Mouse (Mus musculus) embryonic fibroblast, embryonic 13.5 days (primary cell): ENCODE data around the gene Setdb2. TPM values are rescaled to one million over a fixed set of nuclear protein-coding genes. Genes with fewer than 3 reads are reported as not detected.
"Not testable (repeated sequence)": the region's sequence is repeated elsewhere in the genome, so short reads cannot be mapped to it uniquely, and the experiment has no call there.

Experiments
- H3K27ac ChIP-seq: 2 replicates; pipeline ENCODE4 v1.5.1; 2012; ENCODE audit warnings: low read length, control low read depth, inconsistent platforms; ENCODE audit not compliant: insufficient read depth
- H3K4me1 ChIP-seq: 2 replicates; pipeline ENCODE4 v1.6.1; 2011; ENCODE audit warnings: low read length; ENCODE audit not compliant: control insufficient read depth, insufficient read depth
- H3K4me3 ChIP-seq: 2 replicates; pipeline ENCODE4 v1.5.1; 2011; ENCODE audit warnings: mild to moderate bottlenecking, control low read depth, low read length; ENCODE audit not compliant: insufficient read depth
- CTCF ChIP-seq: IDR thresholded peaks from 2 replicates; pipeline ENCODE4 v1.5.1; 2011; ENCODE audit warnings: mild to moderate bottlenecking, control low read depth, low read length, moderate library complexity, borderline replicate concordance; ENCODE audit not compliant: insufficient read depth
- POLR2A ChIP-seq: IDR thresholded peaks from 2 replicates; pipeline ENCODE4 v1.6.1; 2011; ENCODE audit warnings: low read depth, mild to moderate bottlenecking, control low read depth, low read length, moderate library complexity
- polyA plus RNA-seq: library from polyadenylated mRNA; stranded (reverse); fragments of >200 nt; gene quantifications from 2 replicates; pipeline ENCODE4 v1.2.4, GENCODE M21; 2011; ENCODE audit warnings: low read depth; ENCODE audit not compliant: missing spikeins, insufficient read length

Setdb2 gene
- polyA plus RNA-seq, 1 experiment: 8.4 TPM

- no peak overlapping the region for H3K27ac ChIP-seq
- H3K4me3 ChIP-seq: no peak overlapping the region
- H3K4me1 ChIP-seq: 0 out of 2 replicates have a peak, but pooled peaks cover 2% of the 10 kb centered on the region
These were observed 2.2 kb downstream of the Setdb2 start for GRCm38 (mm10) chr14:59438505-59438904.

GRCm38 (mm10) chr14:59437398-59437797 lies 3.3 kb downstream of the Setdb2 start:
- no peak for TF ChIP-seq CTCF
- no peak for TF ChIP-seq POLR2A
- Histone ChIP-seq H3K27ac (no peak overlapping the region), H3K4me3 (no peak overlapping the region), H3K4me1 (0 out of 2 replicates have a peak, but pooled peaks cover 2% of the 10 kb centered on the region)

More at GRCm38 (mm10) chr14:59438505-59438904, 2.2 kb downstream of the Setdb2 start:
- TF ChIP-seq CTCF (no peak), POLR2A (no peak)

- no peak overlapping the region for H3K27ac ChIP-seq
- no peak for TF ChIP-seq CTCF
- no peak for TF ChIP-seq POLR2A
These were observed 5.5 kb downstream of the Setdb2 start for GRCm38 (mm10) chr14:59435206-59435605.

GRCm38 (mm10) chr14:59433902-59434301 lies 6.8 kb downstream of the Setdb2 start:
- Histone ChIP-seq H3K4me3 (no peak overlapping the region), H3K27ac (no peak overlapping the region), H3K4me1 (no peaks in the 10 kb centered on the region)
- TF ChIP-seq POLR2A (no peak), CTCF (no peak)

More at GRCm38 (mm10) chr14:59435206-59435605, 5.5 kb downstream of the Setdb2 start:
- Histone ChIP-seq H3K4me3 (no peak overlapping the region), H3K4me1 (0 out of 2 replicates have a peak, but pooled peaks cover 2% of the 10 kb centered on the region)

- no peaks in the 10 kb centered on the region for H3K4me1 ChIP-seq
- no peak overlapping the region for H3K27ac ChIP-seq
- TF ChIP-seq POLR2A: no peak
- no peak for TF ChIP-seq CTCF
- H3K4me3 ChIP-seq: no peak overlapping the region
These were observed 10.1 kb downstream of the Setdb2 start for GRCm38 (mm10) chr14:59430556-59430955.

GRCm38 (mm10) chr14:59422912-59423663 lies 17.6 kb downstream of the Setdb2 start:
- H3K4me3 ChIP-seq: no peak overlapping the region
- H3K27ac ChIP-seq: no peak overlapping the region
- H3K4me1 ChIP-seq: no peaks in the 10 kb centered on the region
- TF ChIP-seq CTCF (no peak), POLR2A (no peak)

GRCm38 (mm10) chr14:59418171-59418570 lies 22.5 kb downstream of the Setdb2 start:
- TF ChIP-seq POLR2A (no peak), CTCF (no peak)
- H3K27ac ChIP-seq: no peak overlapping the region
- H3K4me3 ChIP-seq: no peak overlapping the region
- no peaks in the 10 kb centered on the region for H3K4me1 ChIP-seq

- H3K27ac ChIP-seq, H3K4me3 ChIP-seq, H3K4me1 ChIP-seq: not testable (repeated sequence)
These were observed 25.7 kb downstream of the Setdb2 start for GRCm38 (mm10) chr14:59414979-59415378.

- no peaks in the 10 kb centered on the region for H3K4me1 ChIP-seq
- no peak overlapping the region for H3K4me3 ChIP-seq
- no peak overlapping the region for H3K27ac ChIP-seq
- TF ChIP-seq POLR2A (no peak), CTCF (no peak)
These were observed 43.7 kb downstream of the Setdb2 start for GRCm38 (mm10) chr14:59396999-59397398.

- Histone ChIP-seq H3K27ac (no peak within 1 kb of the TSS), H3K4me3 (no peak within 1 kb of the TSS), H3K4me1 (no peaks in the 10 kb centered on the region)
- TF ChIP-seq CTCF: no peak
- TF ChIP-seq POLR2A: no peak
These were observed 45.4 kb downstream of the Setdb2 start, which contains the start of gene Phf11c for GRCm38 (mm10) chr14:59395281-59395680. Gene Phf11c (minus strand): TSS chr14:59395381.

- H3K27ac ChIP-seq, H3K4me1 ChIP-seq, H3K4me3 ChIP-seq: not testable (repeated sequence)
These were observed 50.5 kb downstream of the Setdb2 start for GRCm38 (mm10) chr14:59390181-59390580.

GRCm38 (mm10) chr14:59389532-59389931 lies 51.2 kb downstream of the Setdb2 start:
- no peaks in the 10 kb centered on the region for H3K4me1 ChIP-seq
- no peak overlapping the region for H3K27ac ChIP-seq

More at GRCm38 (mm10) chr14:59389532-59389931, 51.2 kb downstream of the Setdb2 start:
- TF ChIP-seq CTCF (no peak), POLR2A (no peak)
- no peak overlapping the region for H3K4me3 ChIP-seq
